Mouse (Mus musculus) embryo, embryonic 11 days (tissue): Measurements from ENCODE around the gene Pask.

Source experiments
- DNase-seq: peaks from one replicate; pipeline ENCODE4 v3.0.0-alpha.2; 2015

The Pask gene

DNA sequence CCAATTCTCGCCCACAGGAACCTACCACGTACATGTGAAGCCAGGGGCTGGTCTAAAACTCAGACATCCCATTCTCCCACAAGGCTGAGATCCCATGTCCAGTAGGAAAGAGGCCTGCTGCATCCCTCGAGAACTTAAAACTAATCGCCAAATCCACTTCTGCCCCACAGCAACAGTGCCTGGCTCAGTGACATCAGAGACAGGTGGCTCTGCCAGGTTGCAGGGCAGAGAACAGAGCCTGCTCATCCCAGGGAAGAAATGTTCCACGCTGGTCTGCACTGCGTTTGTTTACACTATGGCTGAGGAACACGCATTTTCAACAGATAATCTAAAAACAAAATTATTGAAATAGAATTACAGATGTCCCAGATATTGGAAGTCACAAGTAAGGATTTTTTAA lies 66.2 kb downstream of the Pask start:
- DNase-seq = no peak

GRCm38 (mm10) chr1:93275561-93275960 lies 67.7 kb downstream of the Pask start:
- DNase-seq = no peak

DNA sequence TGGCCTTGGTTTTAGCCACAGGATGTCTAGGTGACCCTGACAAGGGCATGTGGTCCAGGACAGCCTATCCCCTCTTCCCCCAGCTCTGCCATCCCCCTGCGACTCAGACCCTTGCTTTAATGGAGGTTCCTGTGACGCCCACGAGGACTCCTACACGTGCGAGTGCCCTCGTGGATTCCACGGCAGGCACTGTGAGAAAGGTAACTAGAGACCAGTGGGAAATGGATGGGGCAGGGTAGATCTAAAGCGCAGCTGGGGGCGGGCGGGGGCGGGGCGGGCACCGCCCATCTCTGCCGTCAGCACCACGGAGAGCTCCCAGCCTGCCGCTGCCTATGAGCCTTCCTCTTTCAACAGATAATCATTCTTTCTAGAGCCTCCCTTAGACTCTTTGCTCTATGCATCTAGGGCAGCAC lies 70.9 kb downstream of the Pask start:
- DNase-seq = peak; percentile 66

GRCm38 (mm10) chr1:93271751-93272150 lies 71.5 kb downstream of the Pask start:
- no peak for DNase-seq

DNA sequence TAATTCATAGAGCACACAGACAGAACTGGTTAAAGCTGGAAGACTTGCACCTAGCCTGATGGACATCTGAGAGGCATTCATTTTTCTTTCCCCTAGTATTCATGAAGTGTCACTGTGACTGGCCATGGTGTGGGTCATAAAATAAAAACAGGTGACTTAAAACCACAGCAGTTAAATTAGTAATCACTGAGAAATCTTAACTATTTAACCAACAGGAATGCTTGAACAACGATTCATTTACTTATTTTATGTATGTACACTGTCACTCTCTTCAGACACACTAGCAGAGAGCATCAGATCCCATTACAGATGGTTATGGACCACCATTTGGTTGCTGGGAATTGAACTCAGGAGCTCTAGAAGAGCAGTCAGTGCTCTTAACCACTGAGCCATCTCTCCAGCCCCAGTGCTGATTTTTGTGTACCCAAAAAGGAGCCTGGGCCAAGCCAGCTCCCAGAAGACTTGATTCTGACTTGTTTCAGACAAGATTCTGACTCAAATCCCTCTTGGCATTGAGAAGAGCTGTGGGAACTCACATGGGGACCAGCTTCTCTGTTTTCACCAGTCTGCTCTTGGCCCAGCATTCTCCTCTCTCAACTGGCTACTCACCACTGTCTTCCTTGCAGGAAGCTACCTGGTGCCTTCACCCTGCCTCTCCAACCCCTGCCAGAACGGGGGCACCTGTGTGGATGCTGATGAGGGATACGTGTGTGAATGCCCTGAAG lies 72.6 kb downstream of the Pask start:
- no peak for DNase-seq

GRCm38 (mm10) chr1:93268246-93268645 lies 75.0 kb downstream of the Pask start:
- DNase-seq = no peak

DNA sequence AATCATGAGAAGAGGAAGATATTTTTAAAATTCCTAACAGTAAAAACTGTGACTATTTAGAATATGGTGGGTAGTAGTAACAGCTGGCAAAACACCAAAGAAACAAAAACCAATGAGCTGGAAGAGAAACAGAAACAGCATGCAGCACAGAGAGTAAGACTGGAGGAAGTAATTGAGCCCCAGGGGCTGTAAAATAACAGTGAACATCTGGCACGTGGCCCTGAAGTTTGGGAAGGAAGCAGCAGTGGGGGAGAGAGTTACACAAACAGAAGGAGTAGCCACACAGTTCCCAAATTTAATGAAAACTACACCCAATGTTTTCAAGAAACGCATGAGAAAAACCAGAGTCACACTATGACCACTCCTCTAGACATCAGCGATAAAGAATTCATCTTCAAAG lies 76.1 kb downstream of the Pask start:
- DNase-seq = peak; percentile 37
